Mouse (Mus musculus) cerebellum, adult 9-11 months (tissue): ENCODE data around the gene Cpsf7.

Source experiments
- DNase-seq: peaks from one replicate; pipeline ENCODE4 v3.0.0; 2022

The Cpsf7 gene

DNA sequence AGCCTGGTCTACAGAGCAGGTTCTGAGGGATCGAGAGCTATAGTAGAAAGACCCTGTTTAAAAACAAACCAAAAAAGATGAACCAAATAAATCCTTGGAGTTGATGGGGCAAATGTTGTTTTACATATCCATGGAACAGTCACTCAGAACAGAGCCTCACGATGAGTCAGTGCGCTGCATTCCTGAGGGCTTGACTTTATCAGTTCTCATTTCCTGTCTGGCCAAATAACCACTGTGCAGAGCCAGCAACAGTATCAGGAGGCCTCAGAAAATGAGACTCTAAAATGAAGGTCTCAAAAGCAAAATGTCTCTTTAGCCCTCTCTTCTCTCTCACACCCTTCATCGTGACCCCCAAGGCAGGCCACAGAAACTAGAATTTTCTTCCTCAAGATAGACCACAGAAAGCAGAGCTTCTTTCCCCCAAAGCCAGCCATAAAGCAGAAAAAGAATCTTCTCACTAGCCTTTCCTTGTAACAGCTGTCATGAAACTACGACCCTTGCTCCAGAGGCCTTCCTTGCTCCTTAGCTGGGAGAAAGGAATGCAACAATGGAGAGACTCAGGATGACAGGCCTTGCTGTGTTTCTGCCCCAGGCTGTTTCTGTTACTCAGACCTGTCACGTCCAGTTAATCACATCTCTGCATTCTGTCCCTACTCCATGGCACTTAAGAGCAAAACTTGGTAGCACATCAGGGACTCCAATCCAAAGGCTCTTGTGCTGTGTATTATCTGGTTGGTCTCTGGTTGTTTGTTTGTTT, 36.7 kb downstream of the Cpsf7 start:
- DNase-seq = no peak

DNA sequence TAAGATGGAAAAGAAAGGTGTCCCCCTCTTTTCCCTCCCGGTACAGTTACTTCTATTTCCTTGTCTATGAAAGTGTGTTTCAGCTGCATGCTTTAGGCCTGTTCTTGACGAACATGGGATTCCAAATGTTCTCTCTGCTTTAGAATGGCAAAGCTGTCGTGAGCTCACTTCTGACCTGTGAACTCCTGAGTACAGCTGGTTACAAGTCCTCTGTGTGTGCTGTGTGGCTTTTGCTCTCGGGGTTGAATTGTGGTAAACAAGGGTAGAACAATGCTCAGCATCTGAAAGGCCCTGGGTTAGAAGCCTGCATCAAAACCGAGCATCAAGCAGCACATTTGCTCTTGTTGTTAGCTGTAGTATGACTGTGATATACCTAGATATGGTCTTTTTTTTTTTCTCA, 37.3 kb downstream of the Cpsf7 start:
- no peak for DNase-seq

DNA sequence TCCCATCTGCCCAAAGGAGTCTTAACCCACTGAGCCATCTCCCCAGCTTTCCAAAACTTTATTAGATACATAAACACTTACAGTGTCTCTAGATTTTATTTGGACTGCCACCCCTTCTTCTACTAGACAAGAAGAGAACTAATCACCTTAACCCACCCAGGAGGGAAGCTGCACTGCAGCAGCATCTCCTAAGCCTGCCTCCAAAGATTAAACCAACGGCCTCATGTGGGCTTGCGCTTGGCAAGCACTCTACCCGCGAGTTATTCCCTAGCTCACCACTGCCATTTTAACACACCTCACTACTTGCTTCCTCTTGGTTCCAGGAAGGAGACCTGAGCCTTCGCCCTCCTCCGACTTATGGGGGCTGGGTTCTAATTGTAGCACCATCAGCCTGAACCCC, 39.2 kb downstream of the Cpsf7 start:
- DNase-seq = no peak

DNA sequence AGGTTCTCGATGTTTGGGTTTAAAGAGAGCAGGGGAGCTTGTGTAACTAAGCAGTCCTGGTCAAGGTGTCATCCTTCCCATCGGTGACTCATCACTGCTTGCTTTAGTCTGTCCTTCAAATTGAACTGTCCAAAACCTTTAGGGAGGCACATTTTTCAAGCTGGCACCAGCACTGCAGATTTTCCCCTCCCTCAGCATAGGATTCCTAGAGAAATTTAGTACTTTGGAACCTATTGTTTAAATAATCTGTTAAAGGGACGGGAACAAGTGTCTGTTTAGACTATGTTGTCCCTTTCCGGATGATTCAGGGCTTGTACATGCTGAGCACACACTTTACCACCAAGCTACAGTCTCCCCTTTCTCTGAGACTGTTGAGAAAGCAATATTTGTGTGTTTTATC, 40.2 kb downstream of the Cpsf7 start:
- no peak for DNase-seq

DNA sequence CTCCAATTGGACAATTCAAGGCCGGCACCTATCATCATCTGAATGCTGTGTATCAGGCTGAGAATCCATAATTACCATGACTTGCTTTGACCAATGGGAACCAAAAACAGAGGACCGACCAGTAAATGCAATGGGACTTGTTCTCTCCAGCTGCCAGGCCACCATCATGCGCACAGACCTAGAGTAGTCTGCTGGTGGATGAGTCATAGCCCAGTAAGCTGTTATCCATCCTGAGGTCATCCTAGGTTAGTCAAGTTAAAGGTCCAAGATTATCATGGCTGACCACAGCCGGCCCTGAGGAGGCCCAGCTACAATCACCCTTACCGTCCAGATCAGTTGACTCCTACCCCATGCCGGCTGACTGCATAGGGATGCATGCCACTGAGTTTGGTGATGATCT, 44.6 kb downstream of the Cpsf7 start:
- no peak for DNase-seq

DNA sequence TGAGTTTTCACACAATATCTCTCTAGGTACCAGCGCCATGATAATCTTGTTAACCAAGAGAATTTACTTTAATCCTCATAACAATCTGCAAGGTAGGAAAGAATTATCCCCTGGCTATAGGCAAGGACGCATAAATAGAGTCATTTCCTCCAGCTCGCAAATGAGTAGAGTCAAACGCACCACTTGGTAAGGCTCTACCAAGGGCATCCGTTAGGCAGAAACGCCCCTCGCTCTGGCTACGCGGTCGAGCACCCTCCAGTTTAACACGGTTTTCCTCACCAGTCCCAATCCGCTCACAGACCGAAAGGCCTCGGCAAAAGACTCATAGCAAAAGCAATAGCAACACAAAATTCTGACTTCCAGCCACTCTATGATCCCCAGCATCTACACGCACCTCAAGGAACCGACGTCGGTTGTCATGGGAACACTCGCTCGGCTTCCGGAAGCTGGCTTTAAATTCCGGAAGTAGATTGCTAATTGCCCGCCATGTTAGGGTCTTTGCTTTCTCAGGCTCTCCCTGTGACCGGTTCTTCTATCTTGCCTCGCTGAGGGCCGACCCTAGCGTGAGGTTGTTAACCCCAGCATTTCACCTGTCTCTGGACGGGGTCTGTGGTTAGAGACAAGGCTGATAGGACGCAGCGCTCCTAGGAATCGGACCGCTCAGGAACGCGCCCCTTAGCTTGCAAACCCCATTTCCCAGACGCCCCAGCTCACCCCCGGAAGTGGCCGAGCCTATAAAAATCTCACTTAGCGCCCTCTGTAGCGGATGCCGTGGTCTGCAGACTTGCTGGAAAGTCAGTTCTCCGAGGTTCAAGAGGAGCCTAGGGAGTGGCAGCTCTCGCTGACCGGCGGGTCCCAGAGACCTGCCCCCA, 51.9 kb downstream of the Cpsf7 start, which contains the start of the genes Cyb561a3 and Tmem138:
Gene Cyb561a3 (plus strand): TSS at position 483 of the 872 bp plus-strand sequence.
Gene Tmem138 (minus strand): TSS at position 673 of the 872 bp plus-strand sequence.
- peak; percentile 91 for DNase-seq

DNA sequence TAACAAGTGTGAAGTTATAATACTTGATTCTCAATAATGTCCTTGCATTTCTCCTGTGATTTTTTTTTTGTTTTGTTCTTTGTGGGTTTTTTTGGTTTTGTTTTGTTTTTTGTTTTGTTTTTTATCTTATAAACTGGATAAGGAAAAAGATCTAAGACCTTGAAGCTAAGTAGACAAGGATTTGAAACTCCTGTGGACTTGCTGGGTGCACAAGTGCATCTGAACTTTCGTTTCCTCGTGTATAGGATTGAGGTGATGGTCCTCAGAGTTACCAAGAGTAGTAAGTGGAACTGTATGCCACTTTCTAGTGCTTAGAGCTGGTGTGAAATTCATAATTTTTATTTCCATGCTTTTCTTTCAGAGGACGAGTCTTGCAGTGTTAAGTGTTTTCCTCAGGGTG, 55.0 kb downstream of the Cpsf7 start:
- no peak for DNase-seq

DNA sequence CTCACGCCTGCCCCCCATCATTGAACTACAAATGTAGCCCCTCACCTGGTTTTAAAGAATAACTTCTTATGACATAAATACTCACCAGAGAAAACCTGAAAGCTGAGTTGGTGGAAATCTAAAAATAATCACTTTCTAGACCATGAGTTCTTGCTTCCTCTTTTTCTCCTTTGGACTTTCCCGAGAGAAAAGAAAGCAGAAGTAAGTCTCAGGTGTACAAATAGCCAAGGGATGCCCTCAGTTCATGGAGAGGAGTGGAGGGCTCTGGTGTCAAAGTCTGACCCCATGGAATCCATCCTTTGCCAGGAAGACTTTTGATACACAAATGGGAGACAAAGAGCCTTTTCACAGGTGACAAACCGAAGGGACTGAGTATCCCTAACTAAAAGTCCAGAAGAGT, 55.7 kb downstream of the Cpsf7 start:
- no peak for DNase-seq

DNA sequence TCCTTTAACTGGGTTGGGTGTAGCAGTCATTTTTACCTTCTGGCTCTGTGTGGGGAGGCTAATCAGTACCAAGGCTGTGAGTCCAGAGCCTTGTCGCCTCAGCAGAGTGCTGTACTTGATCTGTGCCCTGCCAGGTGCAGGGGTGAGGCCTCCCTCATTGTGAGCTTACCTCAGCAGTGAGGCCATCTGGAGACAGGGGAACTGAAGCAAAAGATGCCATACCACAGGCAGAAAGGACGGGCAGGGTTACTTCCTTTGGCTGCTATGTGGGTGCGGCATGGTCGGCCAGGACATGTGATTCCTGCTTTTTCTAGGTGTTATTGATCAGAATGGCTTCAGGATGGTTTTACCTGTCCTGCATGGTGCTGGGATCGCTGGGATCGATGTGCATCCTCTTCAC, 56.9 kb downstream of the Cpsf7 start:
- DNase-seq = no peak

DNA sequence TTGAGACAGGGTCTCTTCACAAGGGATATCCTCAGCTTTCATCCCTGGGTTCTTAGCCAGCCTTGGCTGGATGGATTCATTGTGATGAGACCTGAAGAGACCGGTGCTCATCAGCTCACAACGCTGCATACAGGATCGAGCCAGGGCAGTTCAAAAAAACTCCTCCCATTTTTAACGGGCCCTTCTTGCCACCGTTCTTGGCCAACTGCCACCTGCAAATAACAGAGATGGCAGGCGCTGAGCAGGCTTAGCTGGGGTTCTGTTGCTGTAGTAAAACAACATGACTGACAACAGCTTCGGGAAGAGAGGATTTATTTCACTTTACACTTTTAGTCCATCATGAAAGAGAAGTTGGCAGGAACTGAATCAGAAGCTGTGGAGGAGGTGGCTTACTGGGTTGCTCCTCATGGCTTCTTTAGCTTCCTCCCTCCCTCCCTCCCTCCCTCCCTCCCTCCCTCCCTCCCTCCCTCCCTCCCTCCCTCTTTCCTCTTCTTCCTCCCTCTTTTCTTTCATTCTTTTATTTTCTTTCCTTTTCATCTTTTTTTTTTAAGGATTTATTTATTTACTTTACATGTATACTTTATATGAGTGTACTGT, 58.6 kb downstream of the Cpsf7 start:
- DNase-seq = no peak

DNA sequence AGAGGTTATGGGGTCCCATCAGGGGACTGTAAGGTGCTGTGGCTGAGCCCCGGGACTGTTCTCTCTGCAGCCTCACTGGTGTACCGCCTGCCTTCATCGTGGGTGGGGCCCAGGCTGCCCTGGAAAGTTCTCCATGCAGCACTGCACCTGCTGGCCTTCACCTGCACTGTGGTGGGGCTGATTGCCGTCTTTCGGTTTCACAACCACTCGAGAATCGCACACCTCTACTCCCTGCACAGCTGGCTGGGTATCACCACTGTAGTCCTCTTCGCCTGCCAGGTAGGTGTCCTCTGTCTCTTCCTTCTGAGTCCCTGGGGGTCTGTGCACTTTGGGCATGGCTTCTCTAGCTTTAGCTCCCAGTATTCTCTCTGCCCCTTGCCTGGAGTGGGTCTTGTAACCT, 60.0 kb downstream of the Cpsf7 start:
- no peak for DNase-seq

DNA sequence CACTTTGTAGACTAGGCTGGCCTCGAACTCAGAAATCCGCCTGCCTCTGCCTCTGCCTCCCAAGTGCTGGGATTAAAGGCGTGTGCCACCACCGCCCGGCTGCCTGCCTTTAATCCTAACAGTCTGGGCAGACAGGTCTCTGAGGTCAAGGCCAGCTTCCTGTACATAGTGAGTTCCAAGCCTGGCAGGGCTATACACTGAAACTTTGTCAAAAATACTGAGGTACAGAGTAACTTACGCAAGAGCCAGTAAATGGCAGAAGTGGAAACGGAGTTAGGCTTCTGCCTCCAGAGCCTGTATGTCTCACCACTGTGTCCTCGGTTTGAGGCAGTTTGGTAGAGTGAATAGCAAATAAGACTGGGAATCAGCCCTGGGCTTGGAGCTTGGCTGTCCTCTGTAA, 62.2 kb downstream of the Cpsf7 start:
- DNase-seq = no peak

DNA sequence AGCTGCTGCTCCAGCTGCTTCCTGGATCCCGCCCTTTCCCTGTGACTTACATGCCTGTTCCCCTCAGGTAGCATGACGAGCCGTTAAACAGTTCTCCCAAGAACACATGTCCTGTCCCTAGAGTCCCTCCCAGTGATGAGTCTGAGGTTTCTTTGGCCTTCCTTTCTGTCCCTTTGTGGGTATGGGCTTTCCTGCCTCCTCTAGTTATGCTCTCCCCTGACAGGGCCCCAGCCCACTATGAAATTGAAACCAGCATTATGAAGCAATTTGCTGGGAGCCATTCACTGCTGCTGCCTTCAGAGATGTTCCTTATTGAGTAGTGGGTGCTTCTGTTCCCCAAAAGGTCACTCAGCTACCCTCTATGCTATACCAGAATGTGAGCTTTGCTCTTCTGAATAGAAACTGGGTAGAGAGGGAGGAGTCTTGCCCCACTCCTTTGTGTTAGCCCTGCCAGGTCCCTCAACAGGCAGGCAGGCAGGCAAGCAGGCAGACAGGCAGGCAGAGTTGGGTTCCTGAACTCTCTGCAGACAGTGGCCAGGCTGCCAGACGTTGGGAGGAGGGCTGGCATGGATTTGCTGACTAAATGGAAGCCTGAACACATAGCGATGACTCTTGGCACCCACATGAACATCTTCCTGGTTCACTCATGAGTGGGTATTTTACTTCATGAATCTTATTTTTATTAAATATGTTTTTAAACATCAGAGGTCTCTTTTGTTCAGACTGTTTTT, 64.2 kb downstream of the Cpsf7 start:
- no peak for DNase-seq

DNA sequence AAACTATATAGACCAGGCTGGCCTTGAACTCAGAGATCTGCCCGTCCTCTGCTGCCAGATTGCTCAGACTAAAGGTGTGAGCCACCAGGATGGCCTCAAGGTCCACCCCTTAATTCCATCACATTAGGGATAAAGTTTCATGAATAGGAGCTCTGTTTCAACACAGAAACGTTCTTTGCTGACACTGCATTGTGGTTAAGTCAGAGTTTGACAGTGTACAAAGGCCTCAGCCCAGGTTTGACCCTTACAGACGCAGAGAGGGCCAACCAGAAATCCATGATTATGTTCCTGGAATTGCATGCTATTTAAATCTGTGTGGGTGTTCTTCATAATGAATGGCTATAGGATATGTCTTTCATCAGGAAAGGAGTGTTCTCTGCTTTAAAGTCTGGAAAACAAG, 65.2 kb downstream of the Cpsf7 start:
- no peak for DNase-seq

DNA sequence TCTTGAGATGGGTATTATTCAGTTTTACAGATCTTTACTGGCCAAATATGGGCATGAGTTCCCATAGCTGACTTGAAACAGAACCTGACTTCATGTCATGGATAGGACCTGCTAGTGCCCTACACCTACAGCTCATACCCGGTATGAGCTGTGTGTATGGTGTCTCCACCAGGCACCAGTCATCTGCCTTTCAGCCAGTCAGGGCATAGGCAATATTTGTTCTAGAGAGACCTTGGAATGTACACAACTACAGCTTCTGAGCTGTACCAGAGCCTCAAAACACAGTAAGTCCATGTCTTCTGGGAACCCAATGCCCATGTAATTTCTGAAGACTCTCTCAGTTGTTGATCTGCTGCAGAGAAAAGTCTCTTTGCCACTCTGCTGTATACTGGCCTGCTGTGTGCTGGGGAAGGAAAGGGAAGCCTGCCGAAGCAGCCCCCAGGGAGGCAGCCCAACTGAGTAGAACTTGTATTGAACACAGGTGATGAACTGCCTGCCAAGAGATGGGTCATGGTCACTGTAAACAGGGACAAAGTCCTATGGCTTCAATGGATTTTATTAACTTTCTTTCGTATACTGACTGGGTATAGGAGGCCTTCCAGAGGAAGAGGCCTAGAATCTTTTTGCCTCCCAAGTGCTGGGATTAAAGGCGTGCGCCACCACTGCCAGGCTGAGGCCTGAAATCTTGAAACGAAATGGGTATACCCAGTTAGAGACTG, 66.8 kb downstream of the Cpsf7 start:
- no peak for DNase-seq
